Mouse (Mus musculus) spleen, adult 2 months (tissue): ENCODE measurements around the gene Kif22.

Experiments used
- CTCF ChIP-seq: fragments of 200-500 bp; IDR thresholded peaks from 2 replicates; pipeline ENCODE4 v1.5.1; 2011; ENCODE audit warnings: mild to moderate bottlenecking, inconsistent platforms; ENCODE audit not compliant: insufficient read depth, insufficient read length, insufficient replicate concordance; ENCODE audit errors: extremely low read depth
- POLR2A ChIP-seq: fragments of 200-500 bp; IDR thresholded peaks from 2 replicates; pipeline ENCODE4 v1.6.1; 2011; ENCODE audit warnings: low read depth, low read length, inconsistent platforms

- TF ChIP-seq POLR2A (peak; percentile 20), CTCF (no peak)
Measured at GRCm38 (mm10) chr7:127088901-127089845, 46.9 kb upstream of the Kif22 start.
